ENCODE assay signal across 28 mouse cellular contexts in genomic region chr8:17709162-17709561, GRCm38 (mm10).
A peak's percentile ranks its signal among the peaks of the same experiment; 100 is the strongest.
DNase-seq lines count a peak whose midpoint lies in the region; ATAC-seq and TF ChIP-seq lines count a peak whose summit lies in the region.
"Had no signal": no experiment of that assay in that cellular context is flagged by ENCODE, and none has a peak within 500 bp of the region (broad histone marks: within the 10 kb centered on the region; RNA-seq: fewer than 3 reads in every experiment).

No protein-coding gene starts in this region.

- H3K27me3 ChIP-seq in lung, embryonic 15.5 days: no peaks in the 10 kb centered on the region
- no peaks in the 10 kb centered on the region for H3K27me3 ChIP-seq in stomach, embryonic 14.5 days (ENCODE audit: control insufficient read depth, insufficient read depth, low read length)
- no peaks in the 10 kb centered on the region for H3K27me3 ChIP-seq in stomach, postnatal 0 days (ENCODE audit: control insufficient read depth, insufficient read depth, low read length)
- H3K27me3 ChIP-seq: CH12.LX; embryonic facial prominence, embryonic 13.5 days; embryonic facial prominence, embryonic 15.5 days; forebrain, embryonic 12.5 days; Patski had no signal

- no peak overlapping the region for H3K27ac ChIP-seq in lung, embryonic 15.5 days
- H3K27ac ChIP-seq in stomach, embryonic 14.5 days (ENCODE audit: low read length): no peak overlapping the region
- no peak overlapping the region for H3K27ac ChIP-seq in stomach, postnatal 0 days (replicated peaks)
- H3K27ac ChIP-seq: embryonic facial prominence, embryonic 13.5 days; embryonic facial prominence, embryonic 15.5 days; forebrain, embryonic 10.5 days; forebrain, embryonic 12.5 days had no signal

- H3K4me2 ChIP-seq in lung, embryonic 15.5 days: no peak overlapping the region
- H3K4me2 ChIP-seq in stomach, embryonic 14.5 days (replicated peaks; ENCODE audit: low read depth, low read length): no peak overlapping the region
- no peak overlapping the region for H3K4me2 ChIP-seq in stomach, postnatal 0 days (replicated peaks; ENCODE audit: low read depth)
- H3K4me2 ChIP-seq: embryonic facial prominence, embryonic 13.5 days; embryonic facial prominence, embryonic 15.5 days; forebrain, embryonic 12.5 days had no signal

- peak; percentile 40 for DNase-seq in heart, adult 11 months
- no peak for DNase-seq in heart, postnatal 10 days
- no peak for DNase-seq in lung, adult 2 months
- DNase-seq in stomach, postnatal 0 days (ENCODE audit: low spot score): no peak
- DNase-seq: adrenal gland, adult 8-10 months; adrenal gland, postnatal 14 days; adrenal gland, postnatal 36 days; B cell, adult 2 months; cerebellum, adult 18-20 months; cerebellum, adult 8-10 months; cerebellum, adult 9-11 months; cerebellum, postnatal 14 days; cerebellum, postnatal 36 days; embryo, embryonic 11 days had no signal

- no peak overlapping the region for H3K9ac ChIP-seq in lung, embryonic 15.5 days
- H3K9ac ChIP-seq in stomach, embryonic 14.5 days (replicated peaks; ENCODE audit: low read depth, low read length): no peak overlapping the region
- no peak overlapping the region for H3K9ac ChIP-seq in stomach, postnatal 0 days (ENCODE audit: low read length)
- H3K9ac ChIP-seq: embryonic facial prominence, embryonic 13.5 days; embryonic facial prominence, embryonic 15.5 days; forebrain, embryonic 12.5 days had no signal

- TF ChIP-seq EP300 in stomach, postnatal 0 days (optimal IDR thresholded peaks at IDR 0.05): no peak

- no peaks in the 10 kb centered on the region for H3K36me3 ChIP-seq in lung, embryonic 15.5 days
- H3K36me3 ChIP-seq in stomach, embryonic 14.5 days (ENCODE audit: control insufficient read depth, insufficient read depth, low read length): no peaks in the 10 kb centered on the region
- no peaks in the 10 kb centered on the region for H3K36me3 ChIP-seq in stomach, postnatal 0 days (ENCODE audit: control insufficient read depth, insufficient read depth, low read length)
- H3K36me3 ChIP-seq: embryonic facial prominence, embryonic 13.5 days; embryonic facial prominence, embryonic 15.5 days; forebrain, embryonic 10.5 days; forebrain, embryonic 12.5 days; G1E had no signal

- H3K9me3 ChIP-seq in lung, embryonic 15.5 days: no peaks in the 10 kb centered on the region
- no peaks in the 10 kb centered on the region for H3K9me3 ChIP-seq in stomach, embryonic 14.5 days (ENCODE audit: control insufficient read depth, low read depth, low read length)
- no peaks in the 10 kb centered on the region for H3K9me3 ChIP-seq in stomach, postnatal 0 days (ENCODE audit: control insufficient read depth, low read length)
- H3K9me3 ChIP-seq: embryonic facial prominence, embryonic 13.5 days; embryonic facial prominence, embryonic 15.5 days; forebrain, embryonic 10.5 days; forebrain, embryonic 12.5 days; G1E had no signal

- peaks cover 3% of the 10 kb centered on the region; the same call in 1 of the 2 replicates for H3K4me1 ChIP-seq in lung, embryonic 15.5 days
- H3K4me1 ChIP-seq in lung, adult 2 months (ENCODE audit: control insufficient read depth, insufficient read depth, low read length): no peaks in the 10 kb centered on the region
- no peaks in the 10 kb centered on the region for H3K4me1 ChIP-seq in stomach, embryonic 14.5 days (ENCODE audit: control insufficient read depth, insufficient read depth, low read length)
- H3K4me1 ChIP-seq in stomach, postnatal 0 days (replicated peaks; ENCODE audit: control insufficient read depth, insufficient read depth): no peaks in the 10 kb centered on the region
- H3K4me1 ChIP-seq: embryonic facial prominence, embryonic 13.5 days; embryonic facial prominence, embryonic 15.5 days; forebrain, embryonic 10.5 days; forebrain, embryonic 12.5 days had no signal

- no peak for TF ChIP-seq CTCF in lung, adult 2 months (IDR thresholded peaks at IDR 0.05; ENCODE audit: insufficient read depth, low read length)
- no peak for TF ChIP-seq CTCF in stomach, postnatal 0 days (IDR thresholded peaks at IDR 0.05; ENCODE audit: low read depth)

- peak; percentile 52; the same call in 1 of the 2 replicates for ATAC-seq in lung, embryonic 15.5 days (ENCODE audit: borderline replicate concordance, extremely low read depth, low FRiP score, low TSS enrichment)
- peak; percentile 63; the same call in 1 of the 2 replicates for ATAC-seq in stomach, embryonic 14.5 days (ENCODE audit: insufficient number of reproducible peaks, insufficient read depth, low FRiP score, low read depth)
- ATAC-seq in stomach, postnatal 0 days (ENCODE audit: low FRiP score, low TSS enrichment): no peak
- ATAC-seq: activated CD4-positive, CD25-positive, alpha-beta regulatory T cell, adult 4 months; CD4-positive, CD25-positive, alpha-beta regulatory T cell, adult 4 months; forebrain, embryonic 14.5 days; forebrain, embryonic 16.5 days; Patski had no signal

- H3K4me3 ChIP-seq in lung, embryonic 15.5 days: no peak overlapping the region
- H3K4me3 ChIP-seq in lung, adult 2 months (replicated peaks; ENCODE audit: extremely low read depth, low read depth, low read length): no peak overlapping the region
- no peak overlapping the region for H3K4me3 ChIP-seq in stomach, embryonic 14.5 days (ENCODE audit: low read depth, low read length)
- H3K4me3 ChIP-seq in stomach, postnatal 0 days (ENCODE audit: low read depth, low read length): no peak overlapping the region
- H3K4me3 ChIP-seq: embryonic facial prominence, embryonic 13.5 days; embryonic facial prominence, embryonic 15.5 days; erythroblast, embryonic 14.5 days; forebrain, embryonic 10.5 days; forebrain, embryonic 12.5 days had no signal

- no peak for TF ChIP-seq POLR2A in lung, adult 2 months (IDR thresholded peaks at IDR 0.05; ENCODE audit: borderline replicate concordance, extremely low read depth, low read depth, low read length)

- intact Hi-C loops in heart, postnatal 10 days (cut with DNase I): no loop called here

- WGBS in lung, embryonic 15.5 days: 24% methylated on average over 1 of the region's 1 CpGs
- 46% methylated on average over 1 of the region's 1 CpGs for WGBS in lung, adult 2 months
- whole genome bisulfite sequencing in stomach, embryonic 14.5 days: 26% methylated on average over 1 of the region's 1 CpGs
- WGBS in stomach, postnatal 0 days: 38% methylated on average over 1 of the region's 1 CpGs
